Mouse (Mus musculus): ENCODE results near the gene Fam227a.

The Fam227a gene

DNA sequence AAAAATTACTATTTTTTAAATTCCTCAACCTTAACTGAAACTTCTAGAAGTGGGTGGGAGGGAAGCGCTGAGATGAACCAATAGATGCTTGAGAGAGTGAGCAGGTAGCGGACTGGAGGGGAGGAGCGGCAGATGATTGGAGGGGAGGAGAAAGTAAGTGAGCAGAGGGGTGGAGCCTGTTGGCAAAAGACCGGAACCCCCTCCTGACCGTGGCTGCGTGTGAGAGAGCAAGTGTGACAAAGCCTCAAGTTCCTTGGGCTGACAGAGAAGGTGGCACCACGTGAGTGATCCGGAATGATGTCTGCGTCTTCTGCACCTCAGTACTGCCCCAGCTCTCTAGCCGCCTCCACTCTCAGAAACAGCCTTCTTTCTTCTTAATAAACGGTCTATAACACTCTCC lies 41.6 kb downstream of the Fam227a start:
- no peak for DNase-seq (ENCODE audit: low spot score in 2 of 2)

DNA sequence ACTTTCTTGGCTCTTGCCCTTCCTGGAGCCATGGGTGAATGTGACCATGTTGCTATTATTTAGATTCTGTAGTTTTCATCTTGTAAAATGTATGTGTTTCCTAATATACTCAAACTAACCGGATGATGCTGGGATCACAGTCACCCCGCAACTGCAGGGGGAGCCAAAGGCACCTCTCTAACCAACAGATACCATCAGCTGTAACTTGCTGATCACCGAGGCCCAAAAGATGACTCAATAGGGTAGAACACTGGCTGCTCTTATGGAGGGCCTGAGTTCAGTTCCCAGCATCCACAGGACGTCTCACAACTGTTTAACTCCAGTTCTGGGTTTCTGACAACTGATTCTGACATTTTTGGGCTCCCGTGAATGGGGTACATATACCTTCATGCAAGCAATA lies 42.0 kb downstream of the Fam227a start:
- no peak for DNase-seq (ENCODE audit: low spot score in 2 of 2)

DNA sequence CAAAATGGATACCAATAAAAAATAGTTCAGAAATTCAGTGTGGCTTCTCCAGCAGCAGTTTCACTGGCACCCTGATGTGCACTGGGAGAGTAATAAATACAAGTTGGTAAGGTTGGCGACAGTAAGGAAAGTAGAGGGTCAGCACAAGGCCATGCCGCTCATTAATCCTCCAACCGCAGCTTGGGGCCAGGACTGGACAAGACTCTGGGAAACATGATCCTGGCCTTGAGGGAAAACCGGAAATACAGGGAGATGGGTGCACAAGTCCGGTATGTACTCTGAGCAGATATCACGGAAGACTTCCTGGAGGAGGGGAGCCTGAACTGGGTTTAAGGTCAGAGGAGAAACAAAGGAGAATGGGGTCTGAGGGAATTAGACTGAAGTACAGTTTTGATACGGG lies 43.3 kb downstream of the Fam227a start:
- no peak for DNase-seq (ENCODE audit: low spot score in 2 of 2)

DNA sequence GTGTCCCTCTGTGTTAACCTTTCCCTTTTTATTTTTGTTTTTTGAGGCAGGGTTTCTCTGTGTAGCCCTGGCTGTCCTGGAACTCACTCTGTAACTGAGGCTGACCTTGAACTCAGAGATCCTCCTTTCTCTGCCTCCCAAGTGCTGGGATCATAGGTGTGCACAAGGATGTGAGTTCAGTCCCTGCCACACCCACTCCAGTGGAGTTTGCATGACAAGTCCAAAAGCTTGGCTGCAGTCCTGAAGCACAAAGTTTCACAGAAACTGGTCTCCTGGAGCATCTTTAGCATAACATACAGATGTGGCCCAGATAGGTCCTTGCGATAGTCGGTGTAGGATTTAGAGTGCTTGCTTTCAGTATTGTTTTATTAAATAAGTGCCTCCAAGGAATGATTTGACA lies 49.5 kb downstream of the Fam227a start:
- no peak for DNase-seq (ENCODE audit: low spot score in 2 of 2)

DNA sequence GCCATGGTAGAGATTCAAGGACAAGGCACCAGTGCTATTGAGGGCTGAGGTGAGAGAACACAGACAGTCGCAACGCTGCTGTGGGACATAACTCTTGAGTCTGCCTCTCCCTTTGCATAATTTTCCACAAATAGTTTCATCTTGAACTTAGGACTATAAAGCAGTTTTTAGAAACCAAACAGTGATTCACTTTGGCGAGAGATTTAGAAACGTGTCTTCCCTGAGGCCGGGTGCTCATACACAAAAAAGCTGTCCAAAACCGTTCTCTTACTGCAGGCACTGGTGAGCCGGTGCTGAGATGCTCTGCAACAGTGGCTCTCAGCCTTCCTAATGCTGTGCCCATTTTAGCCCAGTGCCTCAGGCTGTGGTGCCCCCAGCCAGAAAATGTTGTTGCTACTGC lies 50.5 kb downstream of the Fam227a start:
- no peak for DNase-seq (ENCODE audit: low spot score in 2 of 2)

DNA sequence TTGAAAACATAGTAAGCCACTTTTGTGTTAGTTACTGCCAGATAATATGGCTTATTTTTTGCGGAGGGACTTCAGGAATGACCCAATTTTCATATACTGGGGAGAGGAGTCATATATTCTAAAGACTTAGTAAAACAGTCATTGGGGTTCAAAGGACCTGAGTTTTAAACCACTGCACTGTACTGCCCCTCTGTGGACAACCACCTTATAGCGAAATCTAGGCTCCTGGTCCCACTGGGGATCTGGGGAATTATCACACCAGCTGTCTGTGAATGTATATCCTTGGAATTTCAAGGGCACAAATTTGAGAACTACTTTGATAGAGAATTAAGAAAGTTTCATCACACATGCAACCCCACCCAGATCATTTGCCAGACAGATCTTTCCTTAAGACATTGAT lies 51.0 kb downstream of the Fam227a start:
- peak in 1 of 2 experiments; percentile 29 for DNase-seq (ENCODE audit: low spot score in 2 of 2)

DNA sequence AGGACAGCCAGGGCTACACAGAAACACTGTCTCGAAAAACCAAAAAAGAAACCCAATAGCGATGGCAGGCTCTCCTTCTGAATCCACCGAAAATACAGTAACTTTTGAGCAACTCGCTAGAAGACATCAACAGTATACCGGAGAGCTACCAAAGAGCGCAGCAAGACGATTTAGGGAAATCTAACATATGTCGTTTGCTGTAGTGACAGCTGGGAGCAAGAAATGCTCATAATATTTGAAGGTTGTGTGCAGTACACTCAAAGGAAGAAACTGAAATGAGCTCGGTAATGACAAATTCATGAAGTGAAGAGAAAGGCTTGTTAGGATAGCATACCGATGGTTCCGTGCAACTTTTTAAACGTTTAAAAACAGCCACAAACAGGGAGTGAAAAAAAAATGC lies 52.6 kb downstream of the Fam227a start:
- DNase-seq (ENCODE audit: low spot score in 2 of 2), result no peak

DNA sequence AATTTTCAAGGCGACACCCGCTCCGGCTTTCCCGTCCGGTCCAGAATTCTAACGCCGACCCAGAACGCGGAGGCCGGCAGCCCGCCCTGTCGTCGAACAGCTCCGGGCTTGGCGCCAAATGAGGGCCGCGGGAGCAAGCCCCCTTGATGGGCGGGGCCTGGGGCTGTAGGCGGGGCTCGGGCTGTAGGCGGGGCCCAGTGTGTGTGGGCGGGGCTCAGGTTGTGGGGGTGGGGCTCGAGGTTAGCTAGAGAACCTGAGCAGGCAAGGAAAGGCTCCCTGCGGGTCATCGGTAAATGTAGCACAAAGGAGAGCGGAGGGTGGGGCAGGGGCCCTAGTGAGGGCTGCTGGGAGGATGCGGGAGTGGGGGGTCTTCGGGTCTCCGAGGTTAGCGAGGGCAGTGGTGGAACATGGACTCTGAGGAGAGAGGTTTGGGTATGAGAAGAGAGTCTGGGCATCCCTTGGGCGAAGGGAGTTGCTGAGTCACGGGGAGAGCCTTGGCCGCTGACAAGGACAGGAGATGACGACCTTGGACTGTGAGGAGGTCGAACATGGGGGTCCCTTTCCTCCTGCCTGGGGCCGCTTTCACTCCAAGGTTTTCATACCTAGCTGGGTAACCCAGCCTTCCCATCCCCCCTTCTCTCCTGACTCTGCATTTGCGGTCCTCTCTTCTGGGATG lies 53.6 kb downstream of the Fam227a start, which contains the start of gene Dmc1:
Dmc1 (minus strand) TSS at position 120 of the 676 bp plus-strand sequence.
- no peak for DNase-seq (ENCODE audit: low spot score in 2 of 2)

DNA sequence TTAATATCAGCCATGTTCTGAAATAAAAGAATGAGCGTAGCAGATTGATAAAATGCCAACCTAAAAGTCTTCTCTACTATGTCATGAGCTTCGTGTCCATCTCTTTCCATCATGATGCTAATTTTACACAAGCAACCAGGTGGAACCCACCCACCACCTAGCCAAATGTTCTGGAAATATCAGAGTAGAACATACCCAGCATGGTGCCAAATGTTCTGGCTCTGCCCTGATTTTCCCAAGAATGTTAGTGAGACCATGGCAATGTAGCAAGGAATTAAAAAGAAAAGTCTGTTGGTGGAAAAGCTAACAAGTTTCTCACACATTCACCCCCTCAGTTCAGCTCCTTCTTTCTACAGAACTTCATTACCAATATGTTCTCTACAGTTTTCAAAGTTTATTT lies 58.6 kb downstream of the Fam227a start:
- DNase-seq (ENCODE audit: low spot score in 2 of 2), result no peak

DNA sequence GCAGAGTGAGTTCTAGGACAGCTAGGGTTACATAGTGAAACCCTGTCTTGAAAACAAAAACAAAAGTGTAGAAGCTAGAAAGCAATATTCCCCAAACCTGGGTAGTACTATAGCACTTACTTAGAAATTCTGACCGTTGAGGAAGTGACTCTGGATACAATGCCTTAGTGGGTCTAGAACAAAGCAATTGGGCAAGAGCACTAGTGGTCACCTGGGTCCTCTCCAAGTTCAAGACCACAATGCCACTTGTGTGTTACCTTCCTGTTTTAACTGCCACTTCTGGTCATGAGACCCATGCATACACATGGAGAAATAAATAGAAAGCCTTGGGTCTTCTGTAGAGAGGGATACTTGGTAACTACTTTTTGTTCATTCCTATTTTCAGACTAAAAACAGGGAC lies 60.0 kb downstream of the Fam227a start:
- DNase-seq (ENCODE audit: low spot score in 2 of 2), result no peak

DNA sequence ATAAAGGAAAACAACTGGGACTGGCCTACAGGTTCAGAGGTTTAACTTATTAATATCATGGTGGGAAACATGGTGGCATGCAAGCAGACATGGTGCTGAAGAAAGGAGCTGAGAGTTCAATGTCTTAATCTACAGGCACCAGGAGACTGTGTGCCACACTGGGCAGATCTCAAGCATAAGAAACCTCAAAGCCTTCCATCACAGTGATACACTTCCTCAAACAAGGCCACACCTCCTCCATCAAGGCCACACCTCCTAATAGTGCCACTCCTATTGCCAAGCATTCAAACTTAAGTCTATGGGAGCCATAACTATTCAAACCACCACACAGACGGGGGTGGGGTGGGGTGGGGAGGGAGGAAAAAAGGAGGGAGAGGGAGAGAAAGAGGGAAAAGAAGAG lies 77.2 kb downstream of the Fam227a start:
- DNase-seq (ENCODE audit: low spot score in 2 of 2), result no peak

DNA sequence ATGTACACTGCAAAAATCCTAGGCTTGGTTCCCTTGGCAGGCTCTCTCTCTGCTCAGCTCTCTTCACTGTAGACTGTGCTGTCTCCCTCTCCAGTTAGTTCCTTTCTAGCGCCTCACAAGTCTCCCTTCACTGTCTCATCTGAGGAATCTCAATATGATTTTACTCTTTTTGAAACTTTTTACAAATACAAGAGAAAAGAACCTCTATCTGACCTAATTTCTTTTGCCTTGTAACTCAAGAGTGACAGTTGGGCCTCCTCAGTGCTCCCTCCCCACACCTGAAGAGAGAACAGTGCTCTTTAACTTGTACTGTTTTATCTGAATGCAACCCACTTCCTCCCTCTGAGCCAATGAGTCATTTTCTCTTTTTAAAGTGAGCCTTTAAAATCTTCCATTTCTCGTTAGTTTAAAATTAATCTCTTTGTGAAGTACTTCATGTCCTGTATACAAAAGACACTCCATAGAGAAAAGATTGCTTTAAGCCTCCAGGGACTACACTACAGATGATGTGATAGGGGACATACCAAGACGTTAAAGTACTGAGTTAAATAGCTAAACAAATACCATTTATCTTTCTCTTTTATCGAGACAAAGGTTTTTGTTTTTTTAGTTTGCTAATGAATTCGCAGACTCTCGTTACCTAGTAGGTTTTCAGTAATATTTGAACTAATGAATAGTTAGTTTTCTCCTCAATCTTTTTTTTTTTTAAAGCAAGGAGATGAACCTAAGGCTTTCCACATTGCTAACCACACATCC lies 80.9 kb downstream of the Fam227a start:
- DNase-seq (ENCODE audit: low spot score in 2 of 2), result no peak

DNA sequence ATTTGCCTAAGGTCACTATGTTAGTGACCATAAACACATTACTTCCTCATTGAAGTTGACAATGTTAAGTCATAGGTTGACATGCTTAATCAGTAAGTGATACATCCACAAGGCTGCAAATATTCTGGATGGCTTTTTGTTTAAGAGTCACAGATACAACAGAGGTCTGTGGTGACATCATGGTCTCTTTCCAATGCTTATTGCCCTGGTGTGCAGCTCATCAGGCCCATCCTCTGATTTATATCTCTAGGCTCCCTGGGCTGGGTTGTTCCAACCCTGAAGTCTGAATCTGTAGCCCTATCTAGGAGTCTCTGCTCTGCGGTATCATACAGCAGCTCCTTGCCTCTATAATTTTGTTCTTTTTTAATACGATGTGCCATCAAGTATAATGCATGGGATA lies 81.8 kb downstream of the Fam227a start:
- no peak for DNase-seq (ENCODE audit: low spot score in 2 of 2)

DNA sequence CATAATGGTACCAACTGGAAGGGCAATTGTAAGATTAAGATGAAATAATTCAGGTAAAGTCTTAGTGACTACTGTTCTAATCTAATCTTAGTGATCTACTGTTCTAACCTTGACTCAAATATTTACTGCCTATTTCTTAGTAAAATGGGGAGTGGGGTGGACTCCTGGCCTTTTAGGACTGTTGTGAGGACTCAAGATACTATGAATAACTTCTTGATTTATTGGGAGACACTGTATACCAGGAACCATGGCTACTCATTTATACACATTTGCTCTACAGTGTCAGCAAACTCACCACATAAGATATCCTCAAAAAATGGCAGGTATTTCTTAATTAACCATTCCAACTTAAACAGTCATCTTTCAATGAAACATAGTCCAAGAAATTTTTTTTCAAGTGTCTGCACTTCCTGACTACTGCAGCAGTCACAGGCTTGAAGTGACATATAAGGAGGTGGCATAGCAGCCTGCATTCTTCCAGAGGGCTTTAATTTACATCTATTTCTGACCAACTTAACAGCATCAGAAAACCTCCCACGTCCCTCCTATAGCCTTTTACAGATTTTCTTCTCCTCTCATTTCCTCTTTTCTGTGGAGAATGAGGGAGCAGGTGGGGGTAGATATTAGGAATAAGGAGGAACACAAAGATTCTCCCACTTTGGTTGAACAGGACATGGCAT lies 83.1 kb downstream of the Fam227a start:
- no peak for DNase-seq (ENCODE audit: low spot score in 2 of 2)

DNA sequence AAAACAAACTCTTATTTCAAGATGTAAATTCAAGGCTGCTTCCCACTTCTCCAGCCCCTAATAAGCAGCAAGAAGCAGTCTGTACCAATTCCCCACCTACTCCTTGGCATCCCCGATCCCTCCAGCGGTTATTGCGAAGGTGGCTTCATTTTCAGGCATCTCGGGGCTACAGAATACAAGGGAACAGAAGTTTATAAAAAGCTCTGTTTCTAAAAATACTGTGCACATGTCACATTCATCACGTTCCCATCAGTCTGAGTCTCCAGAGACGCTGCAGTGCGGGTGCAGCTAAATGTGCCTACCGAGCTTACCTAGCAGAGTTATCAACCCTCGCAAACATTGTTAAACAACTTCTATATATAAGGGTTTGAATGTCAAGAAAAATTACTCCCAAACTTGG lies 96.3 kb downstream of the Fam227a start:
- DNase-seq (ENCODE audit: low spot score in 2 of 2), result peak; percentile 28 to 47

DNA sequence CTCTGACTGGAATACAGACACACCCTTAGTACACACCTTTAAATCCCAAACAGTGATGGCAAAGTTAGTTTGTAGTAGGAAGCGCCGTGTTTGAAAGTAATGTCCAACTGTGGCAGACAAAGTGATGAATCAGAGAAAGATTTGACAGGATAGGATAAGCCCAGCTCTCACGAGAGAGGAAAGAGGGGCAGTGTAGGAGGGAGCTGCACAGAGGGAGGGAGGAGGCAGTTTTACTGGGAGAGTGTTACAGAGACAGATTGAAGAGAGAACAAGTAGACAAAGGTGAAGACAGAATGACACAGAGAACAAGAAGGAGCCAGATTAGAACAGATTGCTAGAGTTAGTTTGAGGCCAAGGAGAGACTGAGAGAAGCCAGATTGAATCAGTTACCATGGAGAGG lies 99.1 kb downstream of the Fam227a start:
- DNase-seq (ENCODE audit: low spot score in 2 of 2), result no peak

Data from frontal cortex, postnatal 14 days (tissue).